ENCODE assay signal across 17 mouse cellular contexts in the genomic region with DNA sequence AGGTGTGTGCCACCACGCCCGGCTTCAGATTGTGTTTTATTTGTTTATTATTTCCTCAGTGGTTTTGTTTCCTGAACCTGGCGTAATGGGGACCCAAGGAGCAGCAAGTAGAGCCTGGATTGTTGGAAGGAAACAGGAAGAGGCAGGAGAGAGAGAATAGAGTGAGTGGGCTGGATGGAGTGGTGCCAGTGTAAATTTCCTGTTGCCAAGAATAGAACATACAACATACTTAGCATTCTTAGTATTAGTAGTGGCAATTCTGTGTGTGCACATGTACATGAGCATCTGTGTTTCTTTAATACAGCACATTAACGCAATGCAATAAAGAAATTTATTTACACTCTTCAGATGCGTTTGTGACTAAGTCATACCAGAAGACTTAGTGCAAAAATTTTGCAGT.
DNase-seq lines count a peak whose midpoint lies in the region; ATAC-seq and TF ChIP-seq lines count a peak whose summit lies in the region.
"Had no signal": no experiment of that assay in that cellular context is flagged by ENCODE, and none has a peak within 500 bp of the region (broad histone marks: within the 10 kb centered on the region; RNA-seq: fewer than 3 reads in every experiment).

No protein-coding gene starts in this region.

- H3K4me1 ChIP-seq in embryonic facial prominence, embryonic 14.5 days (ENCODE audit: control insufficient read depth, insufficient read depth, low read length), result no peaks in the 10 kb centered on the region
- H3K4me1 ChIP-seq in embryonic facial prominence, embryonic 10.5 days, result peaks cover 3% of the 10 kb centered on the region
- H3K4me1 ChIP-seq in kidney, adult 2 months (ENCODE audit: control insufficient read depth, insufficient read depth, low read length), result no peaks in the 10 kb centered on the region
- H3K4me1 ChIP-seq: hindbrain, embryonic 15.5 days had no signal

- no peak for ATAC-seq in embryonic facial prominence, embryonic 14.5 days (ENCODE audit: low read depth)
- ATAC-seq: forebrain, postnatal 0 days; midbrain, embryonic 16.5 days had no signal

- H3K27ac ChIP-seq in embryonic facial prominence, embryonic 14.5 days (replicated peaks; ENCODE audit: low read depth, low read length), result no peak overlapping the region
- no peak overlapping the region for H3K27ac ChIP-seq in embryonic facial prominence, embryonic 10.5 days (replicated peaks)
- no peak overlapping the region for H3K27ac ChIP-seq in kidney, adult 2 months (ENCODE audit: insufficient read depth, low read depth, low read length)
- H3K27ac ChIP-seq: hindbrain, embryonic 15.5 days; limb, embryonic 15.5 days had no signal

- H3K36me3 ChIP-seq in embryonic facial prominence, embryonic 14.5 days (ENCODE audit: control insufficient read depth, insufficient read depth, low read length), result no peaks in the 10 kb centered on the region
- no peaks in the 10 kb centered on the region for H3K36me3 ChIP-seq in embryonic facial prominence, embryonic 10.5 days (replicated peaks)
- no peaks in the 10 kb centered on the region for H3K36me3 ChIP-seq in kidney, adult 2 months (ENCODE audit: control insufficient read depth, insufficient read depth, low read length)
- H3K36me3 ChIP-seq: hindbrain, embryonic 15.5 days; limb, embryonic 15.5 days had no signal

- intact Hi-C loops in left cerebral cortex, postnatal 25 days (cut with DNase I), result no loop called here

- H3K27me3 ChIP-seq in embryonic facial prominence, embryonic 14.5 days (replicated peaks; ENCODE audit: control insufficient read depth, insufficient read depth, low read length), result no peaks in the 10 kb centered on the region
- H3K27me3 ChIP-seq in embryonic facial prominence, embryonic 10.5 days (replicated peaks; ENCODE audit: low read depth, poor library complexity, severe bottlenecking), result peaks cover 7% of the 10 kb centered on the region; the same call in 1 of the 2 replicates
- H3K27me3 ChIP-seq in kidney, adult 2 months (replicated peaks; ENCODE audit: control insufficient read depth, insufficient read depth, low read length), result no peaks in the 10 kb centered on the region
- H3K27me3 ChIP-seq: limb, embryonic 15.5 days had no signal

- TF ChIP-seq POLR2A in kidney, adult 2 months (IDR thresholded peaks at IDR 0.05; ENCODE audit: low read depth, low read length), result no peak

- WGBS in embryonic facial prominence, embryonic 14.5 days, result 75% methylated on average over 5 of the region's 5 CpGs
- 86% methylated on average over 5 of the region's 5 CpGs for WGBS in embryonic facial prominence, embryonic 10.5 days
- 69% methylated on average over 5 of the region's 5 CpGs for WGBS in kidney, adult 2 months

- DNase-seq in embryonic facial prominence, embryonic 14.5 days (ENCODE audit: low spot score), result peak; percentile 26
- no peak for DNase-seq in embryonic facial prominence, embryonic 10.5 days (ENCODE audit: low spot score)
- peak; percentile 38 for DNase-seq in kidney, adult 2 months
- DNase-seq in kidney, adult 18-20 months, result no peak
- DNase-seq in heart, postnatal 4 days, result peak; percentile 55
- peak; percentile 26 to 50 for DNase-seq in kidney, postnatal 4 days
- no peak for DNase-seq in layer of hippocampus, adult 9-10 months (ENCODE audit: low spot score)
- no peak for DNase-seq in left cerebral cortex, postnatal 25 days (ENCODE audit: low spot score in 2 of 2)
- DNase-seq: adrenal gland, adult 8-10 months; cerebellum, adult 11 months; cerebellum, postnatal 36 days; forebrain, postnatal 0 days; retina, postnatal 1 day; thymus, postnatal 4 days had no signal

- H3K4me3 ChIP-seq in embryonic facial prominence, embryonic 14.5 days (ENCODE audit: low read depth, low read length), result no peak overlapping the region
- no peak overlapping the region for H3K4me3 ChIP-seq in embryonic facial prominence, embryonic 10.5 days
- H3K4me3 ChIP-seq in kidney, adult 2 months (ENCODE audit: insufficient read depth, low read depth, low read length), result no peak overlapping the region
- H3K4me3 ChIP-seq: hindbrain, embryonic 15.5 days; limb, embryonic 15.5 days had no signal

- no peak for TF ChIP-seq CTCF in kidney, adult 2 months (conservative IDR thresholded peaks at IDR 0.05; ENCODE audit: insufficient read depth, insufficient read length, low read depth, low read length)

- no peak overlapping the region for H3K4me2 ChIP-seq in embryonic facial prominence, embryonic 14.5 days (ENCODE audit: low read depth, low read length)
- H3K4me2 ChIP-seq: hindbrain, embryonic 15.5 days; limb, embryonic 15.5 days had no signal

- H3K9me3 ChIP-seq in embryonic facial prominence, embryonic 14.5 days (ENCODE audit: control insufficient read depth, low read length), result no peaks in the 10 kb centered on the region
- no peaks in the 10 kb centered on the region for H3K9me3 ChIP-seq in embryonic facial prominence, embryonic 10.5 days
- H3K9me3 ChIP-seq: hindbrain, embryonic 15.5 days; limb, embryonic 15.5 days had no signal

- H3K9ac ChIP-seq in embryonic facial prominence, embryonic 14.5 days (ENCODE audit: low read depth, low read length), result no peak overlapping the region
- H3K9ac ChIP-seq: forebrain, postnatal 0 days; hindbrain, embryonic 15.5 days; limb, embryonic 15.5 days had no signal

Comparison
In these comparisons a context has a peak if more than half of its experiments do, and no peak if none do; other contexts are left out.
1. DNase-seq: peak in embryonic facial prominence, embryonic 14.5 days (single experiment), kidney, adult 2 months (single experiment), heart, postnatal 4 days (single experiment) and kidney, postnatal 4 days (2 of 2); none in embryonic facial prominence, embryonic 10.5 days (single experiment), kidney, adult 18-20 months (single experiment), layer of hippocampus, adult 9-10 months (single experiment) and left cerebral cortex, postnatal 25 days (0 of 2).